Mouse (Mus musculus): ENCODE results near the gene Flvcr1.

DNA sequence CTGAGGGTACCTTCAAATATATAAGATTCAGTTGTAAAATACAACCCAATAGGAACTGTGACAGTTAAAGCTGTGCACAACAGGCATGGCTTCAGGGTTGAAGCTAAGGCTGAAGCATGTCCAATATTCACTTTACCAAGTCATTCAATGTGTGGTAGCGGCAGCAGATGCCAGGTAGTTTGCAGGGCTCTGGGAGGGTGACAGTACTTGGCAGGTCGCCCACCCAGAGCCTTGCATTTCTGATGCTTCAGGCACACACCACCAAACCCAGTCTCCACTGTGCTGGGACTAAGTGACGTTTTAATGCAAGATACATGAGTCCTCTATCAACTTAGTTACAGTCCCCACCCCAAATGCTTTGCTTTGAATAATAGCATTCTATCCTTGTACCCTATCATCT lies 25.3 kb downstream of the Flvcr1 start:
- TF ChIP-seq POLR2A (IDR thresholded peaks at IDR 0.05; ENCODE audit: low read depth, low read length) (no peak), MXI1 (IDR thresholded peaks at IDR 0.05; ENCODE audit: low read depth, low read length) (no peak), UBTF (IDR thresholded peaks at IDR 0.05; ENCODE audit: low read depth, low read length) (no peak), TCF12 (IDR thresholded peaks at IDR 0.05; ENCODE audit: low read depth, low read length) (no peak), CTCF (conservative IDR thresholded peaks at IDR 0.05 in 1 of 2, IDR thresholded peaks at IDR 0.05 in 1 of 2; ENCODE audit: low read depth in 2 of 2, low read length in 2 of 2) (no peak), KAT2A (IDR thresholded peaks at IDR 0.05; ENCODE audit: insufficient replicate concordance, low read length) (no peak), MEF2A (IDR thresholded peaks at IDR 0.05; ENCODE audit: borderline replicate concordance, low read depth, low read length) (no peak), EP300 (IDR thresholded peaks at IDR 0.05; ENCODE audit: low read length) (no peak), ZNF384 (IDR thresholded peaks at IDR 0.05; ENCODE audit: low read depth, low read length) (no peak), MAFK (IDR thresholded peaks at IDR 0.05; ENCODE audit: insufficient replicate concordance, low read length) (no peak), MAZ (IDR thresholded peaks at IDR 0.05; ENCODE audit: low read depth, low read length) (no peak), NELFE (IDR thresholded peaks at IDR 0.05; ENCODE audit: low read depth, low read length) (no peak)
